Mouse (Mus musculus): ENCODE measurements around the gene Blnk. TPM values are rescaled to one million over a fixed set of nuclear protein-coding genes. Genes with fewer than 3 reads are reported as not detected.
A peak's percentile ranks its signal among the peaks of the same experiment; 100 is the strongest.

Blnk gene
- total RNA-seq, 2 experiments from 2014 or later = 1.5 to 1.8 TPM

GRCm38 (mm10) chr19:40964936-40965850 lies 29.1 kb downstream of the Blnk start:
- DNase-seq = no peak

GRCm38 (mm10) chr19:40964367-40964891 lies 29.9 kb downstream of the Blnk start:
- DNase-seq = no peak

- DNase-seq = peak; percentile 75
Observed at GRCm38 (mm10) chr19:40962988-40963387, 31.3 kb downstream of the Blnk start.

- DNase-seq = no peak
Observed at GRCm38 (mm10) chr19:40958981-40959380, 35.4 kb downstream of the Blnk start.

GRCm38 (mm10) chr19:40946937-40947577 lies 47.3 kb downstream of the Blnk start:
- no peak for DNase-seq

GRCm38 (mm10) chr19:40943552-40943951 lies 50.8 kb downstream of the Blnk start:
- DNase-seq = no peak

- peak; percentile 26 for DNase-seq
Observed at GRCm38 (mm10) chr19:40936038-40936437, 58.3 kb downstream of the Blnk start.

- DNase-seq = no peak
Observed at GRCm38 (mm10) chr19:40935376-40935775, 59.0 kb downstream of the Blnk start.

- no peak for DNase-seq
Observed at GRCm38 (mm10) chr19:40931581-40932369, 62.6 kb downstream of the Blnk start.

- DNase-seq = no peak
Observed at GRCm38 (mm10) chr19:40895393-40895703, 99.0 kb downstream of the Blnk start.

- peak; percentile 93 for DNase-seq
Observed at GRCm38 (mm10) chr19:40894519-40895392, 99.6 kb downstream of the Blnk start, which contains the start of gene Zfp518a. TSS of gene Zfp518a (plus strand) at chr19:40894705.

- DNase-seq = no peak
Observed at GRCm38 (mm10) chr19:40894071-40894506, 100.2 kb downstream of the Blnk start.

- DNase-seq = no peak
Observed at GRCm38 (mm10) chr19:40888887-40889286, 105.4 kb downstream of the Blnk start.

- DNase-seq = no peak
Observed at GRCm38 (mm10) chr19:40881700-40882099, 112.6 kb downstream of the Blnk start.

Small RNA genes lying within 50 kb of the gene (microRNA-seq; reads per million reads assigned to microRNA genes)
- 2.3 reads per million for gene Mir8092

Other genes with a start within 250 kb of the Blnk start
- under 1 TPM in 1 of 2 experiments, not detected in 1; 0.15 TPM for gene Cc2d2b, start 245.8 kb downstream of the Blnk start, total RNA-seq (2021)
- gene Ccnj, start 163.3 kb downstream of the Blnk start, total RNA-seq (2021) = 1 to 10 TPM; 6.4 to 8.2 TPM
- 10 to 100 TPM; 12.0 to 15.2 TPM for gene Zfp518a, start 99.8 kb downstream of the Blnk start, total RNA-seq (2021)
- gene Dntt, start 34.7 kb upstream of the Blnk start, total RNA-seq (2021) = under 1 TPM in 1 of 2 experiments, not detected in 1; 0.21 TPM
- gene Opalin, start 82.6 kb upstream of the Blnk start, total RNA-seq (2021) = not detected
- gene Tll2, start 212.3 kb upstream of the Blnk start, total RNA-seq (2021) = under 1 TPM; 0.27 to 0.94 TPM

Measured in adrenal gland, postnatal 10 days (tissue).